Mouse (Mus musculus) lung, embryonic 15.5 days (tissue): ENCODE measurements around the gene Frrs1l. TPM values are rescaled to one million over a fixed set of nuclear protein-coding genes. Genes with fewer than 3 reads are reported as not detected.

ENCODE experiments used
- ATAC-seq: fragments of 200-750 bp; cut with Nextera tagmentation; 2 replicates; pipeline ENCODE4 v1.8.0; 2017; ENCODE audit warnings: moderate number of reproducible peaks, borderline replicate concordance; ENCODE audit not compliant: low FRiP score, low TSS enrichment; ENCODE audit errors: extremely low read depth
- H3K27ac ChIP-seq: fragments of 300-500 bp; sonication (generic); 2 replicates; pipeline ENCODE4 v1.5.1; 2015; ENCODE audit warnings: moderate library complexity, mild to moderate bottlenecking, inconsistent platforms
- H3K27me3 ChIP-seq: fragments of 300-500 bp; sonication (generic); 2 replicates; pipeline ENCODE4 v1.6.1; 2015; ENCODE audit warnings: inconsistent platforms
- H3K36me3 ChIP-seq: fragments of 300-500 bp; sonication (generic); 2 replicates; pipeline ENCODE4 v1.6.1; 2015; ENCODE audit warnings: inconsistent platforms
- H3K4me1 ChIP-seq: fragments of 300-500 bp; sonication (generic); 2 replicates; pipeline ENCODE4 v1.6.1; 2015; ENCODE audit warnings: inconsistent platforms
- H3K4me2 ChIP-seq: fragments of 300-500 bp; sonication (generic); 2 replicates; pipeline ENCODE4 v1.6.1; 2015; ENCODE audit warnings: inconsistent platforms, mild to moderate bottlenecking, moderate library complexity
- H3K4me3 ChIP-seq: fragments of 300-500 bp; sonication (generic); 2 replicates; pipeline ENCODE4 v1.5.1; 2015; ENCODE audit warnings: mild to moderate bottlenecking, inconsistent platforms
- H3K9ac ChIP-seq: fragments of 300-500 bp; sonication (generic); 2 replicates; pipeline ENCODE4 v1.6.1; 2015; ENCODE audit warnings: inconsistent platforms
- H3K9me3 ChIP-seq: fragments of 300-500 bp; sonication (generic); 2 replicates; pipeline ENCODE4 v1.6.1; 2016; ENCODE audit warnings: inconsistent platforms
- WGBS: fragments of 180-500 bp; shearing (Covaris S2); methylation state at CpG from one replicate; pipeline ENCODE4 v1.1.7; 2015; 5-methylcytosine and 5-hydroxymethylcytosine counted together
- polyA plus RNA-seq: library from polyadenylated mRNA; unstranded; fragments of >200 nt; fragmentation: Nextera tagmentation; extraction: Ambion mirVana; gene quantifications from 2 replicates; pipeline ENCODE4 v1.2.1, GENCODE M21; 2015

Gene Frrs1l
- 2.2 TPM in 2 replicates for polyA plus RNA-seq

DNA sequence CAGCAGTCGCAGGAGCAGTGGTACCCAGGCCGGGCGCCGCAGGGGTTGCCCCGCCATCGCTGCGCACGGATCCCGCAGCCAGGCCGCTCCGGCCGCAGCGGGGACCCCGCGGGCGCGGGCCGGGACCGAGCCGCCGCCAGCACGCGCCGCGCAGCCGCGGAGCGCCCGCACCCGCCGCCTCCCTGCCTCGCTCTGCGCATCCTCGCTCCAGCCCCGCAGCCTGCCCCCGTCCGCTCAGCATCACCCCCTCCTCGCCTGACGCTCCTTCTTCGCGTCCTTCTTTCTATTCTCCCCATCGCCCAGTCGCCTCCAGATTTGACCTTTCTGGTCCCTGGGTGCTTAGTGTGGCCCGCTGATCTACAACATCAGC lies at the start of gene Frrs1l:
Gene Frrs1l (minus strand): TSS at position 177 of the 370 bp plus-strand sequence.
- Histone ChIP-seq H3K9ac (peak within 1 kb of the TSS; percentile 34), H3K4me2 (peak within 1 kb of the TSS; percentile 97), H3K27ac (no peak within 1 kb of the TSS), H3K4me3 (peak within 1 kb of the TSS; percentile 55), H3K9me3 (no peaks in the 10 kb centered on the region), H3K4me1 (peaks cover 17% of the 10 kb centered on the region), H3K36me3 (no peaks in the 10 kb centered on the region), H3K27me3 (peaks cover 50% of the 10 kb centered on the region)
- WGBS: 2% methylated on average over 42 of the region's 44 CpGs
- peak; percentile 56; the same call in 1 of the 2 replicates for ATAC-seq

DNA sequence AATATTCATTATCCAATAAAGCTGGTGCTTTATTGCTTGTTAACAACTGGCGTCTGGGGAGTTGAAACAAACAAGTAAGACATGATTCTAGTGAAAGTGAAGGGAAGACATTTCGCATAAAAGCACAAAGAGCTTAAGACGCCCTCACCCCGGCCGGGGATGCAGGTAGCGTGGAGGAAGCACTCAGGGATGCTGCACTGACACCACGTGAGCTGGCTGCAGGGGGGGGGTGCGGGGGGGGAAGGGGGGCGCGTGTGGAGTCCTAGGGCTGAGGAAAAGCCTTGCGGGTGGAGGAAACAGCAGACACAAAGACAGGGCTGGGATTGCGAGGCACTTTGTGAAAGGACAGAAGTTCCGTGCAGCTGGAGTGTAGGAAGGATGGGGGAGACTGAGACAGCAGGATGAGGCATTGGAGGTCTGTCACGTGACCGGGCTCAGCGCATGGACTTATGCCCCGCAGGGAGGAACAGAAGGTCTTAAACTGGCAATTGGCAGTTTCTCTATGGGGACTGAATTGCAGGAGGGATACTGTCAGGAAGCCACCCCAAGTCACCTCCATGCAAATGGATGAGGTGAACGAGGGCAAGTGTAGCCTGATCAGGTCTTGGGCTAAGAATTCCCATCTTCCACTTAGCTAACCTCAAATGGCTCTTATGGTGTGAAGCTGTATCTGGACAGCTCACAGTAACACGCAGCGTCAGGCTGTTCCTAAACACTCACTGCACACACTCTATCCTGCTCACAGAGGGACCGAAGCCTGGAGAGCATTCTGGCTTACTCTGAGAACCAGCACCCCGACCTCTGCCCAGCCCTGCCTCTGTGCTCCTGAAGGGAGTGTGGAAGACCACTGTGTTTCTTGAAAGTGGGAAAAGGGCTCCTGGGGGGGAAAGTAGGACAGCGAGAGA lies 49.2 kb upstream of the Frrs1l start:
- no peaks in the 10 kb centered on the region for H3K36me3 ChIP-seq
- H3K9me3 ChIP-seq: no peaks in the 10 kb centered on the region
- ATAC-seq: peak; percentile 52; the same call in 1 of the 2 replicates
- H3K9ac ChIP-seq: no peak overlapping the region
- peaks cover 8% of the 10 kb centered on the region; the same call in 1 of the 2 replicates for H3K27me3 ChIP-seq
- peak overlapping the region; percentile 49 for H3K4me2 ChIP-seq
- 0 out of 2 replicates have a peak overlapping the region, but pooled peaks have one; percentile 9 for H3K4me3 ChIP-seq
- no peak overlapping the region for H3K27ac ChIP-seq
- H3K4me1 ChIP-seq: peaks cover 7% of the 10 kb centered on the region
- 10% methylated on average over 22 of the region's 23 CpGs for WGBS

DNA sequence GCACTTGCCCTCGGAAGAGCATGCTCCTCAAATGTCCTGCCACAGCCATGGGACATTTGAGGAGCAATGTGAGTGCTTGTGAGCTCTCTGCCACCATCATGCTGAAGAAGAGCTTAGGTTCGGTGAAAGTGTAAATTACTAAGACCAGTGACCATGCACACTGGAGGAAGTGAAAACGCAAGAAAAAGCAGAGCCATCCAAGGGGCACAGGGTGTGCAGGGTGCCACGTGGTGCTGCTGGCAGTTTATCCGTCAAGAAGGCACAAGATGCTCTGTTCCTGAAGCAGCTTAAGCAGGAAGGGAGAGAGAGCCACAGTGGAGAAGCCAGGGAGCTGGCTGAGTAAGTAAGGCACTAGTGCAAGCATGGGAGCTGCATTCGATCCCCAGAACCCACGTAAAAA lies 47.4 kb upstream of the Frrs1l start:
- ATAC-seq: no peak
- Histone ChIP-seq H3K4me3 (no peak overlapping the region), H3K4me1 (peaks cover 7% of the 10 kb centered on the region), H3K9ac (no peak overlapping the region), H3K27me3 (peaks cover 8% of the 10 kb centered on the region; the same call in 1 of the 2 replicates), H3K4me2 (no peak overlapping the region), H3K9me3 (no peaks in the 10 kb centered on the region), H3K27ac (no peak overlapping the region), H3K36me3 (no peaks in the 10 kb centered on the region)
- WGBS: 72% methylated on average over 7 of the region's 7 CpGs

DNA sequence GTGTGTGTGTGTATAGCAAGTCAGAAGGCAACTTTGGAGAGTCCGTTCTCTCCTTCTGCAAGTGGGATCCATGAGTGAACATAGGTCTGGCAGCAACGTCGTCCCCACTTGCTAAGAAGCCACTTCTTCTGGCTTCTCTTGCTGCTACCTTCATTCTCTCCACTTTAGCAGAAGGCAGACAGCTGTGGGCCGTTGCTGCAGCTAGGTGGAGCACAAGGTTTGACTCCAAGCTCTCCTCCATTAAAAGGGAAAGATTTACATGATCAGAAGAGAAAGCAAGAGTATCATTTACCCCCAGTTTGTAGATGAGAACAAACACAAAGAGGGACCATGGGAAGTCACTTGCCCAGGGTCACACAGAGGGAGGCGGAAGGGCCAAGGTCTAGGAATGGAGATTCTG lies 44.0 kb upstream of the Frrs1l start:
- Histone ChIP-seq H3K9ac (no peak overlapping the region), H3K9me3 (no peaks in the 10 kb centered on the region), H3K27ac (no peak overlapping the region), H3K36me3 (no peaks in the 10 kb centered on the region), H3K4me2 (no peak overlapping the region), H3K4me3 (no peak overlapping the region), H3K27me3 (peaks cover 5% of the 10 kb centered on the region; the same call in 1 of the 2 replicates), H3K4me1 (peaks cover under 1% of the 10 kb centered on the region; the same call in 1 of the 2 replicates)
- no peak for ATAC-seq
- 69% methylated on average over 5 of the region's 5 CpGs for WGBS

DNA sequence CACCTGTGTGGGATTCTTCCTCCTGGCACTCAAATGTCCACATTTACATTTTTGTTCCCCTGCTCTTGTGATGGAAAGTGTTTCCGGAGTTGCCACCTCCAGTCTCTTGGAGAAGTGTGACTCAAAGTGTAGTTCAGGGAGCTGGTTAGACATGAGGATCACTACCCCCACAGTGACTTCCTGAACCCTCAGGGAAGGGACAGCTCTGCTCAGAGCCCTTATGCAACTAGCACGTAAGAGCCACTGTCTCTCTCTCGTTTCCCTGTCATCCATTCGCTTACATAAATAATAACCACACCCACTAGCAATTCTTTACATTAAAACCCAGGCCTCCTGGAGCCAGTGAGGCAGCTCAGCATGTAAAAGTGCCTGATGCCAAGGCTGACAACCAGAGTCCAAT lies 41.2 kb upstream of the Frrs1l start:
- WGBS: 51% methylated on average over 4 of the region's 4 CpGs
- Histone ChIP-seq H3K27me3 (no peaks in the 10 kb centered on the region), H3K4me3 (no peak overlapping the region), H3K9me3 (no peaks in the 10 kb centered on the region), H3K9ac (no peak overlapping the region), H3K27ac (no peak overlapping the region), H3K4me1 (no peaks in the 10 kb centered on the region), H3K4me2 (no peak overlapping the region), H3K36me3 (no peaks in the 10 kb centered on the region)
- no peak for ATAC-seq

DNA sequence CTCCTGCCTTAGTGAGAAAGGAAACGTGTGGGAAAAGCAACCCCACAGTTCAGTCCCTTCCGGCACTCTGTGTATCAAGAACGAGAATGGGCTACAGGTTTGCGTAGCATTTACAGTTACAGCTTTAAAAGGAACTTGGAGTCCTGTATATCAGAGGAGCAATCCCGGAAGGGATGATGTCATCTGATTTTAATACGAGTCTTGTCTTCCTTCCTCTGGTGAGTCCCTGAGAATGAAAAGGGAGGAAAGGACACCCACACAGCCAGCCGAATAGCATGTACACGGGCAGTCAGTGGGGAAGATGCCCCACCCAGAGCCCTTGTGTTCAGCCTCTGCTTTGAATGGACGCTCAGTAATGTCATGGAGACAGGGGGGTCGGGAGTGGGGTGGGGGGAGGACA lies 37.8 kb upstream of the Frrs1l start:
- H3K27ac ChIP-seq: no peak overlapping the region
- no peak for ATAC-seq
- H3K4me2 ChIP-seq: no peak overlapping the region

DNA sequence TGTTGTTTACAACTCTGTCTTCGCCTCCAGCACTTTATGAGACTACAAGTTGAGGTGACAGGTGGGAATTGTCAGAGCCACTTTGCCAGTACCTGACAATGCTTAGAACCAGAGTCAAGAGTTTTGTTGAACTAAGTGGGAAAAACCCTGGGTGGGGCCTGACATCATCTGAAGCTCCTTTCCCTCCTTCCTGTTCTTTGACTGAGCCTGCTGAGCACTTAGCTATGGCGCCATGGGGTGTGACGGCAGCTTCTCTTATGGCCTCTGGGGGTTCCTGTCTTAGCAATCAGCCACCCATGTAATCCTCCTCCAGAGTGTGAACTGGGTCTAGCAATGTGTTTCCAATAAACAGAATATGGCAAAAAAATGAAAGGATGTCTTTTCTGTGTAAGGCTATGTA lies 33.3 kb upstream of the Frrs1l start:
- WGBS: 54% methylated on average over 3 of the region's 3 CpGs
- Histone ChIP-seq H3K9ac (no peak overlapping the region), H3K27ac (no peak overlapping the region), H3K4me2 (no peak overlapping the region), H3K36me3 (no peaks in the 10 kb centered on the region), H3K9me3 (no peaks in the 10 kb centered on the region), H3K4me3 (no peak overlapping the region), H3K27me3 (no peaks in the 10 kb centered on the region), H3K4me1 (no peaks in the 10 kb centered on the region)
- ATAC-seq: no peak

More for the DNA sequence above, 37.8 kb upstream of the Frrs1l start:
- H3K4me3 ChIP-seq: no peak overlapping the region
- H3K4me1 ChIP-seq: no peaks in the 10 kb centered on the region
- H3K27me3 ChIP-seq: no peaks in the 10 kb centered on the region
- WGBS: 55% methylated on average over 10 of the region's 10 CpGs
- H3K9ac ChIP-seq: no peak overlapping the region
- no peaks in the 10 kb centered on the region for H3K36me3 ChIP-seq
- H3K9me3 ChIP-seq: no peaks in the 10 kb centered on the region

DNA sequence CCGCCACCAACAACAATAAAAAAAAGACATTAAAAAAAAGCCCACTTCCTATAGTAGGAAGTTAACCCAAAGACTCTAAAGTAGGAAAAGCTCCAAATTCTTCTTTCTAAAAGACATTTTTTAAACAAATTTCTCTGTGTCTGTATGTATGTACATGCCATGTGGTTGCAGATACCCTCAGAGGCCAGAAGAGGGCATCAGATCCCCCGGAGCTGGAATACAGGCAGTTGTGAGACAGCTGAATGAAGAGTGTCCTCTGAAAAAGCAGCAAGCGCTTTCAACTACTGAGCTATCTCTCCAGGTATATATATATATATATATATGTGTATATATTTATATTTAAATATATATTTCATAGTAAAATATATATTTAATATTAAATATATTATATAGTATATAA lies 31.1 kb upstream of the Frrs1l start:
- Histone ChIP-seq H3K9ac (no peak overlapping the region), H3K9me3 (no peaks in the 10 kb centered on the region), H3K27ac (no peak overlapping the region), H3K4me2 (no peak overlapping the region), H3K36me3 (no peaks in the 10 kb centered on the region), H3K4me3 (no peak overlapping the region), H3K4me1 (no peaks in the 10 kb centered on the region), H3K27me3 (peaks cover 11% of the 10 kb centered on the region)
- no peak for ATAC-seq
- WGBS: 89% methylated on average over 3 of the region's 3 CpGs

DNA sequence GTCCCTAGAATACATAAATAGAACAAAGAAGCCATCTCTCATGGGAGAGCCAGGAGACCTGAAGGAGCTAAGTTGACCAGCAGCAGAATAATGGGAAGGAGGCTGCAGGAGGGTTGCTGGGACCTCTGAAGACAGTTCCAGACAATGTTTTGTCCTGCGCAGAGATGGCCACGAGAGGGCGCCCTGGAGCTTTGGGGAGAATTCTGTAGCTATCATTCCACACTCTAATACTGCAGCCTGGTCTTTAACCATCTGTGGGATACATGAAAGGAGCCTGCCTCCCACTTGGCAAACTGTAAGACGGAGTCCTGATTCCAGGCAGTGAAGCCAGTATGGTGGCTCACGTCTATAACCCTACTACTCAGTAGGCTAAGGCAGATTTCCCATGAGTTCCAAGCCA lies 27.0 kb upstream of the Frrs1l start:
- Histone ChIP-seq H3K27me3 (peaks cover 22% of the 10 kb centered on the region), H3K36me3 (no peaks in the 10 kb centered on the region), H3K4me1 (no peaks in the 10 kb centered on the region), H3K9me3 (no peaks in the 10 kb centered on the region), H3K27ac (no peak overlapping the region), H3K4me2 (no peak overlapping the region), H3K9ac (no peak overlapping the region), H3K4me3 (no peak overlapping the region)
- ATAC-seq: no peak
- 27% methylated on average over 5 of the region's 5 CpGs for WGBS

DNA sequence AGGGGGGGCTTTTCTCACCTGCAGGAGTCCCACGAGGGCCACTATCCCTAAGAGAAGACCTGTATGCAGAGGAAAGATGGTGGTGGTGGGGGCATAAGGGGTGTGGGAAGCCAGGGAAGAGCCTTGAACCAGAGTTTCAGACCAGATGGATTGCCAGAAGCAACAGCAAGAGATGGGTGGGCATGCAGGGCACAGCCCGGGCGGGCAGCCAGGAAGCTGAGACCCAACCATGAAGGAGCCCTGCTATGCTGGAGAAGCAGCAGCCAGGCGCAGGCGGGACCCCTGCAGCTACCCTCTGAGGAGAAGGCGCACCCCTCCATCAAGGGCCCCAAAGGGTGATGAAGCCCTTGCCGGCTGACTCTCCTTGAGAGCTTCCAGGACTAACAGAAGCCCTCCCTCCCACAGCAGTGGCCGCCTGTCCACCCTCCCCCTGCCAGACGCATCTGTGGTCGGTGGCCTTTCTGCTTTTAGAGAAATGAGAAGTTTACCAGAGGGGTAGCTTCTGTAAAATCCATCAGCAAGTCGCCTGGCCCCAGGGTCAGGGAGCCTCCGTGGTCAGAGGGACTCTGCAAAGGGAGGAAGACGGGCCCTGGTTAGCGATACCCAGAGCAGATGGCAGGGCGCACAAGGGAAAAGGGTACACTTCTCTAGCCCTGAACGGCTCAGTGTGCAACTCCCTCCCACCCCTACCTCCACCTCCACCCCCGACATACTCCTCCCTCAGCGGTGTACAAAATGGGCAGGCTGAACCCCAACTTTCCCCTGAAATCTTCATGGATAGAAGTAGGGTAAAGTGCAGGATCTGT lies 26.4 kb upstream of the Frrs1l start:
- WGBS: 51% methylated on average over 18 of the region's 18 CpGs
- Histone ChIP-seq H3K9me3 (no peaks in the 10 kb centered on the region), H3K27ac (no peak overlapping the region), H3K36me3 (no peaks in the 10 kb centered on the region), H3K9ac (no peak overlapping the region), H3K27me3 (peaks cover 24% of the 10 kb centered on the region), H3K4me1 (no peaks in the 10 kb centered on the region), H3K4me3 (no peak overlapping the region), H3K4me2 (no peak overlapping the region)
- ATAC-seq: no peak; the same call in 1 of the 2 replicates

DNA sequence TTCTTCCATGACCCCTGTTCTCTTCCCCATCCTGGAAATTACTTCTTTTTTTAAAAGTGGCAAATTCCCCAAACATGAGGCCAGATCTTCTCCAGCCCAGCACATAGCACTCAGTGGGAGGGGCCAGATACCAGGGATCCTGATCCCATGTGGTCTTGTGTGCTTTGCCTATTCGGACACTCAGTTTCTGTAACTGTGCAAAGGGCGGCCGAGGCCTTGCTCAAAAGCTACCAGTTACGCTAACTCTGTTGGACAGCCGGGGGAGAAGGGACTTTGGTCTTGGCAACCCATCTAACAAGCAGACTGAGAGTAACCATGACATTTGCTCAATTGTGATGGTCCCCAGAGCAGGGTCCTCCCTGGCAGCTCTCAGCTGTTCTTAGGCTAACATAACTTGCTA lies 24.8 kb upstream of the Frrs1l start:
- no peak overlapping the region for H3K27ac ChIP-seq
- H3K4me3 ChIP-seq: no peak overlapping the region
- no peak overlapping the region for H3K9ac ChIP-seq
- 86% methylated on average over 5 of the region's 5 CpGs for WGBS
- 0 out of 2 replicates have a peak, but pooled peaks cover 5% of the 10 kb centered on the region for H3K4me1 ChIP-seq
- ATAC-seq: no peak
- no peak overlapping the region for H3K4me2 ChIP-seq
- H3K36me3 ChIP-seq: no peaks in the 10 kb centered on the region
- H3K9me3 ChIP-seq: no peaks in the 10 kb centered on the region
- peaks cover 31% of the 10 kb centered on the region for H3K27me3 ChIP-seq
